Mouse (Mus musculus) ovary, postnatal 14 days (tissue): ENCODE measurements around the gene Hsdl1.

Experiments used
- DNase-seq: peaks from one replicate; pipeline ENCODE4 v3.0.0; 2022; ENCODE audit warnings: low spot score

Gene Hsdl1

DNA sequence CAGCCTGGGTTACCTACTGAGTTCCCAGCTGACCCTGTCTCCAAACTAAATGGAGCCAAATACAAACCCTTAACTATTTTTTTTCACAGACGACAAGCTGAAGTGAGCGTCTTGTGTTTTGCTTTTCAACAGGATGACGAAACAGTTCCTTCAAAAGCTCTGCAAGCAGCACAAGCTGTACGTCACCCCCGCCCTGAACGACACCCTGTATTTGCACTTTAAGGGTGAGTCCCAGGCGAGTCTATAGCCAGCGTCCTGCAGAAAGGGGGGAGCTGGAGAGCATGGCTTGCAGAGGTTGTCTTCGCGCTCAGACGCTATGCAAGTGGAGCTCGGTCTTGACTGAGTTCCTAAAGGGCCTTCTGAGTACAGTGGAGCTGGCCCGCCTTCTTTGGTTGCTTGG lies 4.1 kb upstream of the Hsdl1 start:
- DNase-seq, result no peak

DNA sequence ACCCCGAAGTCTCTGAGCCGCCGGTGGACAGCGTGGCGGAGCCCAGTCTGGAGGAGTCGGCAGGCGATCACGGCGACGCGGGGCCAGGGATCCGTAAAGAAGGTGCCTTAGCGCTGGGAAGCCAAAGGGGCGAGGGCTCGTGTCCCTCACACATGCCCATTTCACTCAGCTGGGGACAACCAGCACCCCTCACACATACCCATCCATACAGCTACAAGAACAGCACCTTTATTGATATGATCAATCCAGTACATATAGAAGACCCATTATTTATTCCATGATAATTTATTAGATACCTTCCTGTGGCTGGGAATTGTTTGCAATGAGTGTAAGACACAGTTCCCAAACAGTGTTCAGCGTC lies 363 bp upstream of the Hsdl1 start:
- no peak for DNase-seq

- no peak for DNase-seq
These were observed 2.6 kb downstream of the Hsdl1 start for GRCm38 (mm10) chr8:119572411-119572810.

- no peak for DNase-seq
These were observed 3.8 kb downstream of the Hsdl1 start for GRCm38 (mm10) chr8:119571135-119571534.

DNA sequence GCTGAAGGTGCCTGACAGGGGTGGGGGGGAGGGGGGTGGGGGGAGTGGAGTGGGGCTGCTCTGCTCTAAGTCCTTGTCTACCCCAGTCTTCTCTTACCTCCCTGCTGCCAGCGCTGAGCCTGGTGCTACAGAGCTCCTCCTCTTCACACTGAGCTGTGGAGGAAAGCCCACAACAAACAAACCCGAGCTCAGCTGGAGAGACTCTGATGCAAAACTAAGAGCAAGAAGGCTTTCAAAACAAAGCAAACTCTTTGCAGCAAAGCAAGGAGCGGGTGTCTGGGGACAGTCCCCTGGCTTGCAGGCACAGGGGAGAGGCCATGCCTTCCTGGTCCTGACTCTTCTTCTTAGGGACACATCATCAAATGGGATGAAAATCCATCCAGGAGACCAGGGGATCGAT lies 5.1 kb downstream of the Hsdl1 start:
- no peak for DNase-seq

DNA sequence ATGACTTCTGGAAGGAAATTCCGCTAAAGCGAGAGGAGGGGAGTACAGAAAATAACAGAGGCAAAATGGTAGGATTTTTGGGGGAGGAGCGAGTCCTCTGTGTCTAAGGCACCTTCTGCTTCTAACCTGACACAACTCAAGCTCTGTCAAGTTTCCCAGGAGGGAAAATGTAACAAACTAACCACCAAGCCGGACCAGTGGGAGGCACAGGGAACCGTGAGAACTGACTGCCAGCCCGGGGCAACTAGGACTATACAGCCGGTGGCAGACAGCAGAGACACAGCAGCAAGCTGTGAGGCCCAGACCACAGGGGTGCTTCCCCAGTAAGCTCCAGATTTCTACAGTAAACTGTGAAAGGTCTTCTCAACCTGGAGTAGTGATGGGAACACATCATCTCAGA lies 6.0 kb downstream of the Hsdl1 start:
- no peak for DNase-seq

GRCm38 (mm10) chr8:119568251-119568650 lies 6.7 kb downstream of the Hsdl1 start:
- DNase-seq, result no peak

GRCm38 (mm10) chr8:119566367-119566766 lies 8.6 kb downstream of the Hsdl1 start:
- no peak for DNase-seq

- DNase-seq, result no peak
These were observed 11.1 kb downstream of the Hsdl1 start for GRCm38 (mm10) chr8:119563849-119564251.

DNA sequence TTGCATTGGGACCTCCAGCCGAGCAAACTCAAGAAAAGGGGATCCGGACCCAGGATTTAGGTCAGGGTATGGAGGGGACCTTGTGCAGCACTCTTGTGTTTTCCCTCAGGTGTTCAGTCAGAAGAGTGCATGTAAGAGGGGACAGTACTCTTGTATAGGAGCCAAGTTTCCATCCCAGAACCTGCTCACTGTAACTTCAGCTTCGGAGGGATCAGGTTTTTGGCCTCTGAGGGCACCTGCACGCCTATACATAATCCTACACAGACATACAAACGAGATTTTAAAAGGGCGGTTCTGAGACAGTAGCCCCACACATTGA lies 15.6 kb downstream of the Hsdl1 start:
- DNase-seq, result no peak

DNA sequence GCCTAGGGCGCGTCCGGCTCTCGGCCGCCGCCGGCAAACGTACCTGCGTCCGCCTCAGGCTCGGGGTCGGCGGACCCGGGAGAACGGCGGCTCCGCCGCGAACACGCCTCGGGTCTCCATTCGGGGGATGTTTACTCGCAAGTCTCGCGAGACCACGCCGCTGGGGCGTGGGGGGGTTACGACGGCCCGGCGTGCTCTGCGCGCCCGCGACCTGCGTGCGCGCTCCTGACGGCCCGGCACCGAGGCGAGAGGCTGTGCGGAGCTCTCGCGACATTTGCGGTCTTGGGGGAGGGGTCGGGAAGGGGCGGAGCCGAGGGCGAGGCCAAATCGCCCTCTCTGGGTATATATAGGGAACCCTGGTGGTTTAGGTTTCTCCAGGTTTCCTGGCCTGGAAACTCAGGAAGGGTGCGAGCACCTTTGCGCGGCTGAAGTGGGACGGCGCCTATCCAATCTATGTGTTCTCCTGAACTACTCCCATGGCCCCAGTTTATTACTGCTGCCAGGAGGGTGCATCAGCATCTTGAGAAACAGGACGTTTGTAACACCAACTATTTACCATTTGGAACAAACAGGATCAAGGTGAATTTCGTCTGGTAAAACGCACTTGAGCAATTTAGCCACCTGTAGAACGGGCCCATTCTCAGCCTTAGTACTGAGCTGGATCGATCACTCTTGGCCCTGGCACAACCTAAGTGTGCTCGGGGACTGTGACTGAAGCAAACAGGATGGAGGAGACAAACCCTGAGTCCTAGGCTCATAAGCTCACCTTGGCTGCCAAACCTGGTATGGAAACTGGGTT lies 16.2 kb downstream of the Hsdl1 start, which contains the start of gene Mbtps1:
Gene Mbtps1 (minus strand): TSS at position 133 of the 799 bp plus-strand sequence.
- DNase-seq, result peak; percentile 98

- no peak for DNase-seq
These were observed 17.0 kb downstream of the Hsdl1 start for GRCm38 (mm10) chr8:119557821-119558602.

DNA sequence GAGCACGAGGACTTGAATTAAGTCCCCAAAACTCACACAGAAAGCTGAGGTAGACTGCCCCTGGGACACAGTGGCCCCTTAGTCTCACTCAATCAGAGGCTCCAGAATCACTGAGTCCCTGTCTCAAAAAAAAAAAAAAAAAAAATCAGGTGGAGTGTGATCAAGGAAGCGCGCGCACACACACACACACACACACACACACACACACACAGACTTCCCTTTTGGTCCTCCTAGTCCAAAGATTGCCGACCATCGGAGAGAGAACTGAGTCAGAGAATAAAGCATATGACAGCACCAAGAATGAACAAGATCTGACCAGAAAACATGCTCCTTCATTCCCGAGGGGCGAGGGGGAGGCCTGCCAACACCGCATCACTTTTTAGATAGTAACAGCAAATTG lies 17.9 kb downstream of the Hsdl1 start:
- DNase-seq, result no peak

- no peak for DNase-seq
These were observed 19.1 kb downstream of the Hsdl1 start for GRCm38 (mm10) chr8:119555861-119556260.

DNA sequence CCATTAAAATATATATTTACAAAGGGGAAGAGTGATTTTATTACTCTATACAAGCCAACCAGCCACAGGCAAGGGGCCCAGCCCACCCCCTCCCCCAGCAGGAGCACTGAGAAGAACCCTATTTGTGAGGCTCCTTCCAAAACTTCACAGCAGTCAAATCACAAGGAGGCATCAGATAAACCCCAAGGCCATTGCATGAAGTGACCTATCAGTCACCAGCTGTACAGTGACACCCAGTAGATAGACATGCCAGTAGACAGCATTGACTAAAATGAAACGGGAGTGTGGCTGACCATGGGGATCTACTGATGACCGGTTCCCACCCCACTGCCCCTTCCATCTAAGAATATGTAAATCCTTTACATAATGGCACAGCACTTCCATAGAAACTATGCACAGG lies 22.0 kb downstream of the Hsdl1 start:
- no peak for DNase-seq

GRCm38 (mm10) chr8:119548560-119549113 lies 26.3 kb downstream of the Hsdl1 start:
- no peak for DNase-seq

- no peak for DNase-seq
These were observed 27.8 kb downstream of the Hsdl1 start for GRCm38 (mm10) chr8:119547019-119547691.

GRCm38 (mm10) chr8:119545791-119546190 lies 29.2 kb downstream of the Hsdl1 start:
- no peak for DNase-seq

DNA sequence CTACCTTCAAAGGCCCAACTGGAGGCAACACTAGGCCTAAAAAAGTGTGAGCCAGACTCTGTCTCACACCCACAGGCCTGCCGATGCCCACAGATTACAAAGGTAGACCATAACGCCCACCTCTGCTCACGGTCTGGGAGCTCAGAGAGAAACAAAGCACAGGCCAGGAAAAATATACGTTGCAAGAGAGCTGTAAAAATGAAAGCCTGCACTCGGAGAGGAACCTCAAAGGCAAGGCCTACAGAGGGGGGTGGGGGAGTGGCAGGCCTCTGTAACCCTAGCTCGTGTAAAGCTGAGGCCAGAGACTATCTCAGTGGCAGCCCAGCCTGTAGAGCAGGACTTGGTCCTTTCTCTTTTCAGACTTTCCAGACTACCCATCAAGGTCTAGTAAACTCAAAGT lies 29.8 kb downstream of the Hsdl1 start:
- no peak for DNase-seq

DNA sequence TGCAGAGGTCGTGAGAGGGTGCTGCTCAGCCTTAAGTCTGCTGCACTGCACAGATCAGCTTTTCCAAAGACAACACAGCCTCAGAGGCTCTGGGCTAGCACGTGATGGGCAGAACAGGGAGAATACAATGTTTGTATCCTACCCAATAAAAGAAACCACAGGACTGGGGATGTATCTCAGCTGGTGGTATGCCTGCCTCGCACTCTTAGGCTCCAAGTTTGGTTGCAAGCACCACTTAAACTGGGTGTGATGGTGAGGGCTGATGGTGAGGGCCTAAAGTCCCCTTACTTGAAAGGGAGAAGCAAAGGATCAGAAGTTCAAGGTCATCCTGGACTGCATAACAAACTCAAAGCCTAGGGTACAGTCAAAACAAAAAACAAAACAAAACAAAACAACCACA lies 30.4 kb downstream of the Hsdl1 start:
- DNase-seq, result no peak

- no peak for DNase-seq
These were observed 43.0 kb downstream of the Hsdl1 start for GRCm38 (mm10) chr8:119531973-119532372.

GRCm38 (mm10) chr8:119531397-119531796 lies 43.6 kb downstream of the Hsdl1 start:
- DNase-seq, result no peak

- no peak for DNase-seq
These were observed 44.0 kb downstream of the Hsdl1 start for GRCm38 (mm10) chr8:119530937-119531336.
